Mouse (Mus musculus) neural tube, embryonic 13.5 days (tissue): Measurements from ENCODE around the gene Adamts2. TPM values are rescaled to one million over a fixed set of nuclear protein-coding genes. Genes with fewer than 3 reads are reported as not detected.

Experiments
- ATAC-seq: fragments of 200-750 bp; cut with Nextera tagmentation; 2 replicates; pipeline ENCODE4 v1.8.0; 2017; ENCODE audit warnings: low read depth, mild to moderate bottlenecking, moderate TSS enrichment, moderate library complexity
- H3K27ac ChIP-seq: fragments of 300-500 bp; sonication (generic); replicated peaks from 2 replicates; pipeline ENCODE4 v1.5.1; 2015; ENCODE audit warnings: moderate library complexity, mild to moderate bottlenecking, inconsistent platforms
- H3K27me3 ChIP-seq: fragments of 300-500 bp; sonication (generic); 2 replicates; pipeline ENCODE4 v1.6.1; 2015; ENCODE audit warnings: mild to moderate bottlenecking, inconsistent platforms
- H3K36me3 ChIP-seq: fragments of 300-500 bp; sonication (generic); 2 replicates; pipeline ENCODE4 v1.6.1; 2015; ENCODE audit warnings: mild to moderate bottlenecking, inconsistent platforms
- H3K4me1 ChIP-seq: fragments of 300-500 bp; sonication (generic); replicated peaks from 2 replicates; pipeline ENCODE4 v1.6.1; 2015; ENCODE audit warnings: inconsistent platforms
- H3K4me2 ChIP-seq: fragments of 300-500 bp; sonication (generic); 2 replicates; pipeline ENCODE4 v1.6.1; 2015; ENCODE audit warnings: inconsistent platforms, mild to moderate bottlenecking, moderate library complexity
- H3K4me3 ChIP-seq: fragments of 300-500 bp; sonication (generic); 2 replicates; pipeline ENCODE4 v1.5.1; 2015; ENCODE audit warnings: mild to moderate bottlenecking, inconsistent platforms
- H3K9ac ChIP-seq: fragments of 300-500 bp; sonication (generic); 2 replicates; pipeline ENCODE4 v1.6.1; 2015; ENCODE audit warnings: moderate library complexity, mild to moderate bottlenecking, inconsistent platforms
- H3K9me3 ChIP-seq: fragments of 300-500 bp; sonication (generic); 2 replicates; pipeline ENCODE4 v1.6.1; 2016; ENCODE audit warnings: inconsistent platforms
- WGBS: fragments of 180-500 bp; shearing (Covaris S2); methylation state at CpG from one replicate; pipeline ENCODE4 v1.1.7; 2015; 5-methylcytosine and 5-hydroxymethylcytosine counted together
- polyA plus RNA-seq: library from polyadenylated mRNA; unstranded; fragments of >200 nt; fragmentation: Nextera tagmentation; extraction: Ambion mirVana; gene quantifications from 2 replicates; pipeline ENCODE4 v1.2.1, GENCODE M21; 2015

Gene Adamts2
- polyA plus RNA-seq, 1 experiment from 2014 or later = 3.7 TPM

GRCm38 (mm10) chr11:50599156-50599555, 2.7 kb upstream of the Adamts2 start:
- H3K27ac ChIP-seq = no peak overlapping the region
- no peak overlapping the region for H3K4me2 ChIP-seq
- ATAC-seq = no peak
- peaks cover 53% of the 10 kb centered on the region for H3K27me3 ChIP-seq
- H3K36me3 ChIP-seq = no peaks in the 10 kb centered on the region
- no peaks in the 10 kb centered on the region for H3K9me3 ChIP-seq
- 58% methylated on average over 2 of the region's 2 CpGs for WGBS
- H3K4me1 ChIP-seq = peaks cover 18% of the 10 kb centered on the region
- no peak overlapping the region for H3K9ac ChIP-seq
- no peak overlapping the region for H3K4me3 ChIP-seq

- WGBS = under 1% methylated on average over 59 of the region's 59 CpGs
- peak; percentile 52 for ATAC-seq
- Histone ChIP-seq H3K4me2 (peak overlapping the region; percentile 99), H3K27ac (no peak overlapping the region), H3K9me3 (no peaks in the 10 kb centered on the region), H3K4me3 (peak overlapping the region; percentile 63), H3K4me1 (peaks cover 18% of the 10 kb centered on the region), H3K27me3 (peaks cover 83% of the 10 kb centered on the region), H3K9ac (peak overlapping the region; percentile 73), H3K36me3 (no peaks in the 10 kb centered on the region)
These were observed 635 bp downstream of the Adamts2 start for GRCm38 (mm10) chr11:50602356-50603081.

DNA sequence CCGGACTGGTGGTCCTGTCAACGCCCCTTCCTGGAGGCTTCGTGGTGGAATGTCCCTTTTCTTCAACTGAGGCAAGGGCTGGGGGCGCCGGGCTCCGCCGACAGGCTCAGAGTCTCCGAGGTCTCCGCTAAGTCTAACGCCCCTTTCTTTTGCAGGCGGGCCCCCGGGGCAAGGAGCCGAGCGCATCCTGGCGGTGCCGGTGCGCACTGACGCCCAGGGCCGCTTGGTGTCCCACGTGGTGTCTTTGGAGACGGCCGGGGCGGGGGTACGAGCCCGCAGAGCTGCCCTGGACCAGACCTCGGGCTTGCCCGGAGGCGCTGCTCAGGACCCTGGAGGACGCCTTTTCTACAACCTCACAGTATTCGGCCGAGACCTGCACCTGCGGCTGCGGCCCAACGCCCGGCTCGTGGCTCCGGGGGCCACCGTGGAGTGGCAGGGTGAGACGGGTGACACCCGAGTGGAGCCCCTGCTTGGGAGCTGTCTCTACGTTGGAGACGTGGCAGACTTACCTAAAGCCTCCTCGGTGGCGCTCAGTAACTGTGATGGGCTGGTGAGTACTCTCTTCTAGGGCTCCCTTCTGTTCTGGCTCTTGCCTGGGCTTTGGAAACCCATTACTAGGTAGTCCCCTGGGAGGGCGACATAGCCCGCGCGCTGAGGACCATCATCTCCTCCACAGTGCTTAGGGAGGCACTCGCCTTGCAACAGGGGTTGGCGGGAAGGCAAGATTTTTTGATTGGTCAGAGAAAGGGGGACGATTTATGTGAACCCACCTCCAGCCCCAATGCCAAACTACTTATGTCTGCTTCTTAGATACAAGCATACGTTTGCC, 1.4 kb downstream of the Adamts2 start:
- H3K27me3 ChIP-seq = peaks cover 83% of the 10 kb centered on the region
- WGBS = 1% methylated on average over 52 of the region's 52 CpGs

GRCm38 (mm10) chr11:50604371-50604770, 2.5 kb downstream of the Adamts2 start:
- no peak for ATAC-seq
- Histone ChIP-seq H3K9ac (no peak overlapping the region), H3K4me2 (peak overlapping the region; percentile 99; the same call in 1 of the 2 replicates), H3K36me3 (no peaks in the 10 kb centered on the region), H3K4me3 (no peak overlapping the region), H3K27ac (no peak overlapping the region), H3K4me1 (peaks cover 18% of the 10 kb centered on the region), H3K9me3 (no peaks in the 10 kb centered on the region), H3K27me3 (peaks cover 73% of the 10 kb centered on the region)
- 64% methylated on average over 16 of the region's 16 CpGs for WGBS

More for the DNA sequence above, 1.4 kb downstream of the Adamts2 start:
- Histone ChIP-seq H3K27ac (no peak overlapping the region), H3K9me3 (no peaks in the 10 kb centered on the region), H3K9ac (peak overlapping the region; percentile 73; the same call in 1 of the 2 replicates), H3K4me3 (peak overlapping the region; percentile 63), H3K4me1 (peaks cover 18% of the 10 kb centered on the region), H3K4me2 (peak overlapping the region; percentile 99), H3K36me3 (no peaks in the 10 kb centered on the region)
- peak; percentile 41 for ATAC-seq

DNA sequence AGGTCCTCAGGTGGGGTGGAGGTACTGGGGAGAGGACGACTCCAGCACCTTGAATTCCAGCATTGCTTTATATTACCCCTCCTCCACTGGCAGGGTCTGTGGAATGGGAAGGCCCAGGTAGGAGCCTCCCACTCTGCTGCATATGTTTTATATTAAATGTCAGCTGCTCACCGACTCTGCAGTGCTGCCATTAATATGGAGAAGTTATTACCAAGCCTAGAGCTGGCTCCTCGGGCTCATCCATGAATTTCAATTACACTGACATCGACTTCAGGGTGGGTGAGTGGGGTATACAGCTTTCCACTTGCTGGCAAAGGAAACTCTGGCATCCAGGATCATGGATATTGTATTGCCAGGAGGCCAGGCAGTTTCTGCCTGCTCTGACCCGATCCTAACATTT, 9.3 kb downstream of the Adamts2 start:
- peak; percentile 61; the same call in 1 of the 2 replicates for ATAC-seq
- no peaks in the 10 kb centered on the region for H3K36me3 ChIP-seq
- H3K27me3 ChIP-seq = peaks cover 10% of the 10 kb centered on the region
- no peak overlapping the region for H3K27ac ChIP-seq
- no peak overlapping the region for H3K4me3 ChIP-seq
- H3K4me1 ChIP-seq = peaks cover 12% of the 10 kb centered on the region; the same call in 1 of the 2 replicates
- H3K9me3 ChIP-seq = no peaks in the 10 kb centered on the region
- H3K9ac ChIP-seq = no peak overlapping the region
- no peak overlapping the region for H3K4me2 ChIP-seq
- WGBS = 45% methylated on average over 5 of the region's 5 CpGs

DNA sequence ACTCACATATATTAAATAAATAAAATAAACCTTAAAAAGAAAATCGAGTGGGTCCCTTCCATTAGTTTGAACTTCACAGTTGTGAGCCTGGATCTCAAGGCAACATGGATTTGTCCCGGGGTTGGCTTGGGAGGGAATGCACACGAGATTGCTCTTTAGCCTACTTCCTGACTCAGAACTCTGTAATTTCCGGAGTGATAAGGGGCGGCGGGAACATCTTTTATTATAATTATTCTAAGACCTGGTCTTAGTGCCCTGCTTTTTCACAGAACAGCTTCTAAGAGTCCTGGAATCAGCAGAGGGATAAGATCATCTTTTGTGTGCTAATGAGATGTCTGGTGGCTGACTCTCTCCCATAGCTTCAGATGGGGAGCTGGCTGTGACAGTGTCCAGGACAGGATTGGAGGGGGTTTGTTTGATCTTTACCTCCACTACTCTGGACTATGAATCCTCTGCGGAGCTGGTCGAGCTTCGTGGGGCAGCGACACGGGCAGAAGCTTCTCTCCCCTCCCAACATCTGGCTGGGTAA, 15.2 kb downstream of the Adamts2 start:
- no peaks in the 10 kb centered on the region for H3K36me3 ChIP-seq
- H3K4me3 ChIP-seq = no peak overlapping the region
- H3K27me3 ChIP-seq = no peaks in the 10 kb centered on the region
- H3K4me2 ChIP-seq = no peak overlapping the region
- no peak overlapping the region for H3K9ac ChIP-seq
- no peak for ATAC-seq
- H3K9me3 ChIP-seq = no peaks in the 10 kb centered on the region
- H3K4me1 ChIP-seq = peaks cover 1% of the 10 kb centered on the region; the same call in 1 of the 2 replicates
- H3K27ac ChIP-seq = no peak overlapping the region
- WGBS = 91% methylated on average over 11 of the region's 11 CpGs

GRCm38 (mm10) chr11:50620926-50621325, 19.0 kb downstream of the Adamts2 start:
- no peaks in the 10 kb centered on the region for H3K9me3 ChIP-seq
- H3K27ac ChIP-seq = no peak overlapping the region
- no peak overlapping the region for H3K9ac ChIP-seq
- no peak for ATAC-seq
- no peak overlapping the region for H3K4me3 ChIP-seq
- no peak overlapping the region for H3K4me2 ChIP-seq
- H3K27me3 ChIP-seq = no peaks in the 10 kb centered on the region
- WGBS = 90% methylated on average over 4 of the region's 4 CpGs
- peaks cover 17% of the 10 kb centered on the region for H3K4me1 ChIP-seq
- H3K36me3 ChIP-seq = no peaks in the 10 kb centered on the region

GRCm38 (mm10) chr11:50621364-50621763, 19.5 kb downstream of the Adamts2 start:
- ATAC-seq = no peak
- H3K4me3 ChIP-seq = no peak overlapping the region
- WGBS = 82% methylated on average over 5 of the region's 5 CpGs
- H3K27ac ChIP-seq = no peak overlapping the region
- H3K27me3 ChIP-seq = no peaks in the 10 kb centered on the region
- H3K4me1 ChIP-seq = peaks cover 17% of the 10 kb centered on the region
- no peak overlapping the region for H3K9ac ChIP-seq
- H3K9me3 ChIP-seq = no peaks in the 10 kb centered on the region
- H3K4me2 ChIP-seq = no peak overlapping the region
- no peaks in the 10 kb centered on the region for H3K36me3 ChIP-seq

DNA sequence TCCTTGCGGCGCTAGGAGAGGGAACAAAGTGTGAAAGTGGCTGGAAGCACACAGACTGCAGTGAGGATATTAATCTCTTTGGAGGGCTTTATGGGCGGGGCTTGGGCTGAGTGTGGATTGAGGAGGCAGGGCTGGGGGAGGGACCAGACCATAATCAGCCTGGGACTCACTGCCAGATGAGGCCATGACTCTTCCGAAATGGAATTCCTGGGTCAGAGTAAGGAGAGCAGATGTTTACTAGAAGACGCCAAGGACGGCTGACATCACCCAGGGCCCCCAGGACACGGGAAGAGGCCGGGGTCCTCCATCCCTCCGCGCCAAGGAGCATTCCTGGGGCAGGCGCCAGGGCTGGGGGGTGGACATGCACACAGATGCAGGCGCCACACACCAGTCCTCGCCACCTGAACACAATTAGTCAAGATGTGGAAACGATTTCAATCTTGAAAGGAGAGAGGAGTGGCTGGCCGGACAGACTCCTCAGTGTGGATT, 20.4 kb downstream of the Adamts2 start:
- Histone ChIP-seq H3K27ac (no peak overlapping the region), H3K27me3 (no peaks in the 10 kb centered on the region), H3K4me3 (no peak overlapping the region), H3K9me3 (no peaks in the 10 kb centered on the region), H3K9ac (no peak overlapping the region), H3K4me2 (no peak overlapping the region), H3K4me1 (peaks cover 17% of the 10 kb centered on the region), H3K36me3 (no peaks in the 10 kb centered on the region)
- 44% methylated on average over 15 of the region's 15 CpGs for WGBS
- peak; percentile 43; the same call in 1 of the 2 replicates for ATAC-seq

DNA sequence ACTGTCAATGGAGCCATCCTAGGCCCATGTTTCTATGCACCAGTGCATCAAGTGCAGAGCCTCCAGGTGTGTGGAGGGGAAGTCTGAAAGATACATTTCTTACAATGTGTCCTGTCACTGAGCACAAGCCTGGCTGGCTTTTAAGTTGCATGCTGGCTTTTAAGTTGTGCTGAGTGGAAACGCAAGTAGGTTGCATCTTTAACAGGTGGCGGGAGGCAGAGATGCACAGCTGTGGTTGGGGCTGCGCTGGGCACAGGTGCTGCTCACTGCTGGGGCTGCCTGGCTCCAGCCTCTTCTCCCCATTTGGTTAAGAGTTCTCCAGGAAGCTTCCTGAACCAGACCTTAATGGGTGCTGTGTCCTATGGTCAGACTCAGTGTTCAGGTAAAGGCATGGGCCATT, 21.9 kb downstream of the Adamts2 start:
- H3K4me2 ChIP-seq = no peak overlapping the region
- no peaks in the 10 kb centered on the region for H3K36me3 ChIP-seq
- ATAC-seq = no peak
- no peaks in the 10 kb centered on the region for H3K9me3 ChIP-seq
- no peak overlapping the region for H3K4me3 ChIP-seq
- H3K9ac ChIP-seq = no peak overlapping the region
- H3K4me1 ChIP-seq = peaks cover 17% of the 10 kb centered on the region
- 83% methylated on average over 3 of the region's 3 CpGs for WGBS
- H3K27ac ChIP-seq = no peak overlapping the region
- no peaks in the 10 kb centered on the region for H3K27me3 ChIP-seq

DNA sequence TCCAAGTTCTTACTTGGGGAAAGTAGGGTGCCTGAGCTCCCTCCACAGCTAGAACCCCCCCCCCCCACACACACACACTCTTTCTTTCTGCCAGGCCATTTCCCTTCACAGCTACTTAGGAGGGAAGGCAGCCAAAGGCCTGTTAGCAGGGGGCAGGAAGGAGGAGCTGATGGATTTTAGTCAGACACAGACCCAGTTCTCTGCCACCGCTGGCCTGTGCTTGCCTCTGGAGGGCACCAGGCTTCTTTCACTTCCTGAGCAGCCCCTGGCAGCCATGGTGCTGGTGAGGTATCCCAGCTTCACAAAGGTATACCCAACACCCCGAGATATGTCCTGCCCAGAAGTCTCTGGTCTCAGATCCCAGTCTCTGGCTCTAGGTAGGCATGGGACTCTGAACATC, 22.4 kb downstream of the Adamts2 start:
- H3K4me2 ChIP-seq = no peak overlapping the region
- no peak overlapping the region for H3K9ac ChIP-seq
- WGBS = 66% methylated on average over 2 of the region's 2 CpGs
- no peaks in the 10 kb centered on the region for H3K9me3 ChIP-seq
- H3K27ac ChIP-seq = no peak overlapping the region
- no peak for ATAC-seq
- H3K4me1 ChIP-seq = peaks cover 17% of the 10 kb centered on the region
- H3K4me3 ChIP-seq = no peak overlapping the region
- no peaks in the 10 kb centered on the region for H3K36me3 ChIP-seq
- H3K27me3 ChIP-seq = no peaks in the 10 kb centered on the region

- Histone ChIP-seq H3K4me1 (peaks cover 17% of the 10 kb centered on the region), H3K4me2 (no peak overlapping the region), H3K9ac (no peak overlapping the region), H3K4me3 (no peak overlapping the region), H3K9me3 (no peaks in the 10 kb centered on the region), H3K27ac (no peak overlapping the region), H3K27me3 (no peaks in the 10 kb centered on the region), H3K36me3 (no peaks in the 10 kb centered on the region)
- no peak for ATAC-seq
- 51% methylated on average over 5 of the region's 5 CpGs for WGBS
These were observed 22.8 kb downstream of the Adamts2 start for GRCm38 (mm10) chr11:50624720-50625119.
